Comparison of ENCODE assay signal across 8 mouse cellular contexts in the genomic region with DNA sequence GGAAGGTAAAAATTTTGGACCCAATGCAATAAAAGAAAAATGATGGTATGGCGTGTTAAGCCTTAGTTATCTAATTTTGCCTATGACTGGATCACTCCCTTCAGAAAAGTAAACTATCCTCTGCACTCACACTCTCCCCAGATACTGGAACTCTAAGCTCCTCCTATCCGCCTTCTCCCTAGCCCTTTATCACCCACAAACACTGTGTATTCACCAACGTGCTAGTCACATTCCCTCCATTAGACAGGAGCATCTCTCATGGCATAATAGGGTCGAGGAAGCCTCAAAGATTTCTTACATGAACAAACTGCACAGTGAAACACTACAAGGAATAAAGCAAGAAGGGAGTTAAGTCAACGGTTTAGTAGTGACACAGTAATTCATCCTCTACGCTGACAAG. TPM values are rescaled to one million over a fixed set of nuclear protein-coding genes. Genes with fewer than 3 reads are reported as not detected.
DNase-seq lines count a peak whose midpoint lies in the region; ATAC-seq and TF ChIP-seq lines count a peak whose summit lies in the region.

No protein-coding gene starts in this region.

- no peak overlapping the region for H3K27ac ChIP-seq in kidney, embryonic 16.5 days (ENCODE audit: low read length)
- peak overlapping the region; percentile 89; the same call in 1 of the 2 replicates for H3K27ac ChIP-seq in hindbrain, postnatal 0 days
- no peak overlapping the region for H3K27ac ChIP-seq in midbrain, embryonic 15.5 days

- H3K9ac ChIP-seq in kidney, embryonic 16.5 days (replicated peaks; ENCODE audit: low read length): peak overlapping the region; percentile 90; the same call in 1 of the 2 replicates
- peak overlapping the region; percentile 93 for H3K9ac ChIP-seq in hindbrain, postnatal 0 days (replicated peaks; ENCODE audit: low read length)
- peak overlapping the region; percentile 90 for H3K9ac ChIP-seq in midbrain, embryonic 15.5 days

- intact Hi-C loops in gastrocnemius, postnatal 14 days (cut with DNase I; ENCODE audit: low total_unique reads): loop anchor here (10.0 kb wide), 1 partner anchor 144 kb away; no protein-coding TSS in a partner anchor

- H3K4me3 ChIP-seq in kidney, embryonic 16.5 days (ENCODE audit: low read length): peak overlapping the region; percentile 90
- H3K4me3 ChIP-seq in hindbrain, postnatal 0 days (ENCODE audit: low read length): peak overlapping the region; percentile 96
- H3K4me3 ChIP-seq in midbrain, embryonic 15.5 days: peak overlapping the region; percentile 96

- no peak for TF ChIP-seq CTCF in hindbrain, postnatal 0 days (IDR thresholded peaks at IDR 0.05; ENCODE audit: low read depth)

- H3K27me3 ChIP-seq in kidney, embryonic 16.5 days (ENCODE audit: insufficient read depth, low read length): peaks cover 8% of the 10 kb centered on the region; the same call in 1 of the 2 replicates
- H3K27me3 ChIP-seq in hindbrain, postnatal 0 days (ENCODE audit: insufficient read depth, low read length): no peaks in the 10 kb centered on the region
- H3K27me3 ChIP-seq in midbrain, embryonic 15.5 days (replicated peaks): no peaks in the 10 kb centered on the region

- 32% methylated on average over 6 of the region's 6 CpGs for WGBS in kidney, embryonic 16.5 days
- 35% methylated on average over 6 of the region's 6 CpGs for WGBS in hindbrain, postnatal 0 days
- WGBS in midbrain, embryonic 15.5 days: 34% methylated on average over 6 of the region's 6 CpGs

- ATAC-seq in kidney, embryonic 16.5 days (ENCODE audit: low FRiP score, low TSS enrichment): no peak
- no peak for ATAC-seq in hindbrain, postnatal 0 days
- ATAC-seq in midbrain, embryonic 15.5 days (replicated peaks): no peak

- H3K9me3 ChIP-seq in kidney, embryonic 16.5 days (ENCODE audit: low read length): no peaks in the 10 kb centered on the region
- H3K9me3 ChIP-seq in hindbrain, postnatal 0 days (ENCODE audit: low read length): no peaks in the 10 kb centered on the region
- H3K9me3 ChIP-seq in midbrain, embryonic 15.5 days: no peaks in the 10 kb centered on the region

- H3K4me2 ChIP-seq in kidney, embryonic 16.5 days (replicated peaks; ENCODE audit: low read depth, low read length): peak overlapping the region; percentile 85
- peak overlapping the region; percentile 84 for H3K4me2 ChIP-seq in hindbrain, postnatal 0 days (ENCODE audit: low read depth, low read length)
- peak overlapping the region; percentile 82 for H3K4me2 ChIP-seq in midbrain, embryonic 15.5 days

- peaks cover 28% of the 10 kb centered on the region for H3K4me1 ChIP-seq in kidney, embryonic 16.5 days (ENCODE audit: insufficient read depth, low read length)
- peaks cover 5% of the 10 kb centered on the region for H3K4me1 ChIP-seq in hindbrain, postnatal 0 days (ENCODE audit: insufficient read depth, low read length)
- peaks cover 21% of the 10 kb centered on the region for H3K4me1 ChIP-seq in midbrain, embryonic 15.5 days

- no peaks in the 10 kb centered on the region; the same call in 1 of the 2 replicates for H3K36me3 ChIP-seq in kidney, embryonic 16.5 days (ENCODE audit: insufficient read depth, low read length)
- no peaks in the 10 kb centered on the region for H3K36me3 ChIP-seq in hindbrain, postnatal 0 days (ENCODE audit: insufficient read depth, low read length)
- no peaks in the 10 kb centered on the region for H3K36me3 ChIP-seq in midbrain, embryonic 15.5 days (replicated peaks)

- no peak for DNase-seq in kidney, postnatal 36 days
- peak; percentile 64 for DNase-seq in c-Kit-positive CD71-positive TER-119-negative erythroid progenitor cells, embryonic 14.5 days (ENCODE audit: low read depth)
- DNase-seq in hindbrain, postnatal 0 days (ENCODE audit: low spot score): no peak
- DNase-seq in layer of hippocampus, postnatal 14 days (ENCODE audit: low spot score in 2 of 2): no peak
- DNase-seq in right cerebral cortex, postnatal 4 days: no peak
- no peak for DNase-seq in gastrocnemius, postnatal 14 days

RNA-seq across cellular contexts. Expression of gene Tubgcp3, which starts 1.1 kb away (rescaled TPM):
- polyA plus RNA-seq in kidney, embryonic 16.5 days (2015; fragmentation: Nextera tagmentation; extraction: Ambion mirVana): 49.0 and 52.2 TPM in 2 replicates
- total RNA-seq in hindbrain, postnatal 0 days (2014; rRNA removed): 40.0 and 99.7 TPM in 2 replicates
- polyA plus RNA-seq in hindbrain, postnatal 0 days (2015; fragmentation: Nextera tagmentation; extraction: Ambion mirVana): 24.9 and 26.4 TPM in 2 replicates
- 40.8 and 42.2 TPM in 2 replicates for polyA plus RNA-seq in midbrain, embryonic 15.5 days (2015; fragmentation: Nextera tagmentation; extraction: Ambion mirVana)
- 10 to 100 TPM; 29.6 to 29.8 TPM for total RNA-seq in layer of hippocampus, postnatal 14 days (2021)
- 1 to 10 TPM; 8.9 to 9.5 TPM for total RNA-seq in gastrocnemius, postnatal 14 days (2021)
